Mouse (Mus musculus) liver, embryonic 15.5 days (tissue): ENCODE measurements at regions not wholly inside any gene's neighbourhood (a gene's known extent, or its start where the extent isn't known, plus 50 kb on each side); places are given as distances from the start of the nearest gene placed in this dataset.

Source experiments
- ATAC-seq: fragments of 200-750 bp; cut with Nextera tagmentation; 2 replicates; pipeline ENCODE4 v1.8.0; 2017; ENCODE audit warnings: moderate number of reproducible peaks, mild to moderate bottlenecking, moderate library complexity; ENCODE audit not compliant: insufficient read depth
- H3K27ac ChIP-seq: fragments of 300-500 bp; sonication (generic); replicated peaks from 2 replicates; pipeline ENCODE4 v1.5.1; 2015; ENCODE audit warnings: mild to moderate bottlenecking, inconsistent platforms
- H3K27me3 ChIP-seq: fragments of 300-500 bp; sonication (generic); 2 replicates; pipeline ENCODE4 v1.6.1; 2015; ENCODE audit warnings: mild to moderate bottlenecking, inconsistent platforms
- H3K36me3 ChIP-seq: fragments of 300-500 bp; sonication (generic); replicated peaks from 2 replicates; pipeline ENCODE4 v1.6.1; 2015; ENCODE audit warnings: moderate library complexity, mild to moderate bottlenecking, inconsistent platforms
- H3K4me1 ChIP-seq: fragments of 300-500 bp; sonication (generic); replicated peaks from 2 replicates; pipeline ENCODE4 v1.6.1; 2015; ENCODE audit warnings: inconsistent platforms
- H3K4me2 ChIP-seq: fragments of 300-500 bp; sonication (generic); 2 replicates; pipeline ENCODE4 v1.6.1; 2015; ENCODE audit warnings: moderate library complexity, mild to moderate bottlenecking, inconsistent platforms
- H3K4me3 ChIP-seq: fragments of 300-500 bp; sonication (generic); replicated peaks from 2 replicates; pipeline ENCODE4 v1.5.1; 2015; ENCODE audit warnings: mild to moderate bottlenecking, inconsistent platforms
- H3K9ac ChIP-seq: fragments of 300-500 bp; sonication (generic); 2 replicates; pipeline ENCODE4 v1.6.1; 2015; ENCODE audit warnings: moderate library complexity, mild to moderate bottlenecking, inconsistent platforms
- H3K9me3 ChIP-seq: fragments of 300-500 bp; sonication (generic); replicated peaks from 2 replicates; pipeline ENCODE4 v1.6.1; 2016; ENCODE audit warnings: inconsistent platforms
- WGBS: fragments of 180-500 bp; shearing (Covaris S2); methylation state at CpG from one replicate; pipeline ENCODE4 v1.1.7; 2015; ENCODE audit warnings: mixed read lengths; ENCODE audit not compliant: insufficient replicate concordance; 5-methylcytosine and 5-hydroxymethylcytosine counted together

- Histone ChIP-seq H3K4me2 (no peak overlapping the region), H3K36me3 (no peaks in the 10 kb centered on the region), H3K4me3 (no peak overlapping the region), H3K4me1 (no peaks in the 10 kb centered on the region), H3K27me3 (no peaks in the 10 kb centered on the region), H3K27ac (no peak overlapping the region), H3K9ac (no peak overlapping the region), H3K9me3 (no peaks in the 10 kb centered on the region)
- no peak for ATAC-seq
- WGBS, result 72% methylated on average over 7 of the region's 7 CpGs
Observed at GRCm38 (mm10) chr14:58753781-58754180, 388.9 kb downstream of the 1700129C05Rik start.

GRCm38 (mm10) chr14:58753136-58753535 lies 389.6 kb downstream of the 1700129C05Rik start:
- Histone ChIP-seq H3K4me2 (no peak overlapping the region), H3K4me3 (no peak overlapping the region), H3K27ac (no peak overlapping the region), H3K36me3 (no peaks in the 10 kb centered on the region), H3K9me3 (no peaks in the 10 kb centered on the region), H3K9ac (no peak overlapping the region), H3K27me3 (no peaks in the 10 kb centered on the region), H3K4me1 (no peaks in the 10 kb centered on the region)
- ATAC-seq, result no peak
- 47% methylated on average over 1 of the region's 1 CpGs for whole genome bisulfite sequencing

DNA sequence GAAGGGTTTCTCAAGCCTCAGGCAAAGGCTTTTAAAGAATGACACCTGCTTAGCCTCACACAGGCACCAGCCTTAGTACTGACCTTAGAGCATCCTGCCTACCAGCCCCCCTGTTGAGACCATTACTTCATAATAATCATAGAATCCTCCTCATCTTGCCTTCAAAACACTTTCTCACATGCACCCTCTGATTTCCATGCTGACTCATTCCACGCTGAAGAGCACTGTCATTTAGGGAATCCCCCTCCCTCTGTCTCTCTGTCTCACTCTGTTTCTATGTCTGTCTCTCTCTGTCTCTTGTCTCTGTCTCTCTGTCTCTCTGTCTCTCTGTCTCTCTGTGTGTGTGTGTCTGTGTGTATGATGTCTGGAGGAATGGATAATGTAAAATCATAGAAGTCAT lies 416.3 kb downstream of the 1700129C05Rik start:
- Histone ChIP-seq H3K4me3 (no peak overlapping the region), H3K4me2 (no peak overlapping the region), H3K9ac (no peak overlapping the region), H3K4me1 (no peaks in the 10 kb centered on the region), H3K27ac (no peak overlapping the region), H3K9me3 (no peaks in the 10 kb centered on the region), H3K36me3 (no peaks in the 10 kb centered on the region), H3K27me3 (no peaks in the 10 kb centered on the region)
- no peak for ATAC-seq
- WGBS, result 55% methylated on average over 1 of the region's 1 CpGs

DNA sequence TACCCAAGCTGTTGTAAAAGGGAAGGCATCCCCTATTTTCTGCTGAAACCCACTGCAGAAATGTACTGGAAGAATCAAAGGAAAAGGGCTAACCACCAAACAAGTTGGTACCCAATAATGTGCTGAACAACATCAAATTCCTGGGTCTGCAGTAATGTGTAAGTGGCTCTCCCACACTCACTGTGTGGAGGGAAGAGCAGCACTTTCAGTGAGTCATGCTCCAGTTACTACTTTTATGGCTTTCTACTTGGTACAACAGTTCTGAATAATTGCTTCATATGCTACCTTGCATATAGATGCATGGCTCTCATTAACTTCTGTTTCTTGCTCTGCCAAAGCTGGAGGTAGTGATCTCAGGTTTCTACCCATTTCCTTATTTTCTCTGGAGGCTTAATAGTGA lies 427.8 kb downstream of the 1700129C05Rik start:
- Histone ChIP-seq H3K4me1 (no peaks in the 10 kb centered on the region), H3K9ac (no peak overlapping the region), H3K27ac (no peak overlapping the region), H3K4me3 (no peak overlapping the region), H3K27me3 (no peaks in the 10 kb centered on the region), H3K36me3 (no peaks in the 10 kb centered on the region), H3K9me3 (no peaks in the 10 kb centered on the region), H3K4me2 (no peak overlapping the region)
- no peak for ATAC-seq

DNA sequence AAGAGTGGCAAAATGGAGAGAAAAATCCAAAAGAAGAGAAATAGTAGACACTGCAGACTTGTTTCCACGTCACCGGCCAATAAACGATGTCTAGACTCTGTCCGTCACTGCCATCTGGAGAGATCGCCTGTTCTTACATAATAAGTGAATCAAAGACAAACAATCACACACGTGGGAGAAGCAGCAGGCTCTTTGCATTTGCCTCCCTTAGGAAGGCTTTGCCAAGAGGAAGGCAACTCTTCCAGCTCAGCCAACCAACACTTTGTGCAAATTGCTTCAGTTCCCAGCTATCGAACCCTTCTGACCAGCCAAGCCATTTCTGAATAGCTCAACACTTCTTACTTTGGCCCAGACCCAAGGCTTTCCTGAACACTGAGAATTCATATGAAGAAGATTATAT lies 432.8 kb downstream of the 1700129C05Rik start:
- 65% methylated on average over 7 of the region's 7 CpGs for WGBS
- H3K9ac ChIP-seq, result no peak overlapping the region
- no peak for ATAC-seq
- no peaks in the 10 kb centered on the region for H3K9me3 ChIP-seq
- H3K36me3 ChIP-seq, result no peaks in the 10 kb centered on the region
- no peaks in the 10 kb centered on the region for H3K4me1 ChIP-seq
- H3K27me3 ChIP-seq, result no peaks in the 10 kb centered on the region
- H3K27ac ChIP-seq, result no peak overlapping the region
- no peak overlapping the region for H3K4me3 ChIP-seq
- H3K4me2 ChIP-seq, result no peak overlapping the region

- no peaks in the 10 kb centered on the region for H3K27me3 ChIP-seq
- H3K4me3 ChIP-seq, result no peak overlapping the region
- no peak overlapping the region for H3K27ac ChIP-seq
- no peak overlapping the region for H3K4me2 ChIP-seq
- H3K9me3 ChIP-seq, result no peaks in the 10 kb centered on the region
- H3K9ac ChIP-seq, result no peak overlapping the region
- H3K4me1 ChIP-seq, result no peaks in the 10 kb centered on the region
- no peaks in the 10 kb centered on the region for H3K36me3 ChIP-seq
- WGBS, result 52% methylated on average over 2 of the region's 2 CpGs
- ATAC-seq, result no peak
Observed at GRCm38 (mm10) chr14:58709281-58709680, 433.4 kb downstream of the 1700129C05Rik start.

DNA sequence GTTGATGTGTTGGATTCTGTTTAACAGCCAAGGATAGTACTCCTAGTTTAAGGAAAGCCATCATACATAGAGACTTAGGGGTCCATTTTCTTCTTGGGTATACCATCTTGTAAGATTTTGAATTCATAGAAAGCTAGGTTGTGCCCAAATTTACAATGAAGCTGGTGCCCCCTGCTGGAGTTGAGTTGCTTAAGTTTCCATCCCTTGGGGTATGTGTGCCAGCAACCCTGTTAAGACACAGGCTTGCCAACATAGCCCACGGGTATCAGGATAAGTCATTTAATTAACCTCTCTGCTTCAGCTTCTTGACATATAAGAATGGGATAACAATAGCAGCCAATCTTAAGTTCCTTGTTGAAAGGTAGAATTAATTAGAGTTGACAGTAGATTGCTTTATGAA lies 440.9 kb downstream of the 1700129C05Rik start:
- 48% methylated on average over 1 of the region's 1 CpGs for whole genome bisulfite sequencing
- no peaks in the 10 kb centered on the region for H3K9me3 ChIP-seq
- no peak overlapping the region for H3K9ac ChIP-seq
- H3K4me3 ChIP-seq, result no peak overlapping the region
- H3K4me2 ChIP-seq, result no peak overlapping the region
- ATAC-seq, result no peak
- H3K27me3 ChIP-seq, result no peaks in the 10 kb centered on the region
- H3K36me3 ChIP-seq, result no peaks in the 10 kb centered on the region
- H3K27ac ChIP-seq, result no peak overlapping the region
- H3K4me1 ChIP-seq, result no peaks in the 10 kb centered on the region

GRCm38 (mm10) chr14:58691129-58691828 lies 451.4 kb downstream of the 1700129C05Rik start:
- Histone ChIP-seq H3K36me3 (no peaks in the 10 kb centered on the region), H3K9me3 (no peaks in the 10 kb centered on the region), H3K27me3 (no peaks in the 10 kb centered on the region), H3K4me3 (no peak overlapping the region), H3K9ac (no peak overlapping the region), H3K27ac (no peak overlapping the region), H3K4me1 (no peaks in the 10 kb centered on the region), H3K4me2 (no peak overlapping the region)
- no peak for ATAC-seq
- 72% methylated on average over 9 of the region's 9 CpGs for WGBS

GRCm38 (mm10) chr14:58687814-58688213 lies 454.9 kb downstream of the 1700129C05Rik start:
- 64% methylated on average over 4 of the region's 4 CpGs for WGBS
- ATAC-seq, result no peak

DNA sequence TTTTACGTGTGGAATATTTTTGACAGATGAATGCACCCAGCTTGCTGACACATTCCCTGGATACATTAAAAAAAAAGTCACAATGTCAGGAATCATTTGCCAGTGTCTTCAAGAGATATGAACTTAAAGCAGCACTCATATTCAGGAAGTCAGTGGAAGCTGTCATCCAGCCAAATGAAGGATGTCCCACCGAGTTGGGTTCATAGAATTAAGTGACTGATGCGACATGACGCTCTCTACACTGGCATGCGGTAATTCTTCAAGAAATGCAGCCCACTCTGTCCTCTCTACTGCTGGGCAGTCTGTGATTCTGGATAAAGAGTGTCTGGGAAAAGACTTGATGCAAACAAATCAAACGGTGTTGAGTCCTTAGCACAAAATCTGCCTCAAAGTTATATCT lies 463.9 kb downstream of the 1700129C05Rik start:
- Histone ChIP-seq H3K36me3 (no peaks in the 10 kb centered on the region), H3K27ac (no peak overlapping the region), H3K4me2 (no peak overlapping the region), H3K4me1 (no peaks in the 10 kb centered on the region), H3K4me3 (no peak overlapping the region), H3K9ac (no peak overlapping the region), H3K27me3 (no peaks in the 10 kb centered on the region), H3K9me3 (no peaks in the 10 kb centered on the region)
- no peak for ATAC-seq
- WGBS, result 57% methylated on average over 6 of the region's 6 CpGs

More at GRCm38 (mm10) chr14:58687814-58688213, 454.9 kb downstream of the 1700129C05Rik start:
- Histone ChIP-seq H3K9ac (no peak overlapping the region), H3K4me3 (no peak overlapping the region), H3K27me3 (no peaks in the 10 kb centered on the region), H3K4me1 (no peaks in the 10 kb centered on the region), H3K36me3 (no peaks in the 10 kb centered on the region), H3K4me2 (no peak overlapping the region), H3K9me3 (no peaks in the 10 kb centered on the region), H3K27ac (no peak overlapping the region)

- Histone ChIP-seq H3K4me2 (no peak overlapping the region), H3K27me3 (no peaks in the 10 kb centered on the region)
- 55% methylated on average over 11 of the region's 11 CpGs for WGBS
Observed at GRCm38 (mm10) chr14:58678126-58678656, 464.5 kb downstream of the 1700129C05Rik start.

GRCm38 (mm10) chr14:58675146-58675545 lies 467.5 kb downstream of the 1700129C05Rik start:
- Histone ChIP-seq H3K9me3 (no peaks in the 10 kb centered on the region), H3K36me3 (no peaks in the 10 kb centered on the region), H3K27ac (no peak overlapping the region), H3K4me1 (no peaks in the 10 kb centered on the region), H3K4me2 (no peak overlapping the region), H3K9ac (no peak overlapping the region), H3K27me3 (no peaks in the 10 kb centered on the region), H3K4me3 (no peak overlapping the region)
- 80% methylated on average over 3 of the region's 3 CpGs for WGBS
- ATAC-seq, result no peak

More at GRCm38 (mm10) chr14:58678126-58678656, 464.5 kb downstream of the 1700129C05Rik start:
- Histone ChIP-seq H3K9ac (no peak overlapping the region), H3K9me3 (no peaks in the 10 kb centered on the region), H3K36me3 (no peaks in the 10 kb centered on the region), H3K4me1 (no peaks in the 10 kb centered on the region), H3K27ac (no peak overlapping the region), H3K4me3 (no peak overlapping the region)
- ATAC-seq, result no peak
